Mouse (Mus musculus) gastrocnemius, postnatal 25 days (tissue): ENCODE measurements around the gene Ube2r2. TPM values are rescaled to one million over a fixed set of nuclear protein-coding genes. Genes with fewer than 3 reads are reported as not detected.

Experiments
- DNase-seq: peaks from one replicate; pipeline ENCODE4 v3.0.0; 2022
- total RNA-seq, 2 experiments: library from RNA; stranded (reverse); gene quantifications; 1 replicate in 1 of 2; 2 replicates in 1 of 2; pipeline ENCODE4 v1.2.3; 2021

The Ube2r2 gene
- total RNA-seq, 2 experiments from 2014 or later, result 105 to 110 TPM

GRCm38 (mm10) chr4:41179825-41180725 lies 44.5 kb downstream of the Ube2r2 start:
- DNase-seq, result no peak

- DNase-seq, result no peak
Measured at GRCm38 (mm10) chr4:41189809-41190208, 54.3 kb downstream of the Ube2r2 start.

GRCm38 (mm10) chr4:41192544-41193512 lies 57.3 kb downstream of the Ube2r2 start:
- no peak for DNase-seq

- DNase-seq, result no peak
Measured at GRCm38 (mm10) chr4:41195328-41195727, 59.8 kb downstream of the Ube2r2 start.

GRCm38 (mm10) chr4:41196861-41197610 lies 61.5 kb downstream of the Ube2r2 start:
- no peak for DNase-seq

GRCm38 (mm10) chr4:41202135-41202534 lies 66.6 kb downstream of the Ube2r2 start:
- no peak for DNase-seq

GRCm38 (mm10) chr4:41205751-41206150 lies 70.2 kb downstream of the Ube2r2 start:
- no peak for DNase-seq

- DNase-seq, result no peak
Measured at GRCm38 (mm10) chr4:41208050-41208449, 72.5 kb downstream of the Ube2r2 start.

- DNase-seq, result no peak
Measured at GRCm38 (mm10) chr4:41225412-41225811, 89.9 kb downstream of the Ube2r2 start.

GRCm38 (mm10) chr4:41226351-41226750 lies 90.8 kb downstream of the Ube2r2 start:
- no peak for DNase-seq

- no peak for DNase-seq
Measured at GRCm38 (mm10) chr4:41235621-41236020, 100.1 kb downstream of the Ube2r2 start.

- DNase-seq, result no peak
Measured at GRCm38 (mm10) chr4:41240916-41241315, 105.4 kb downstream of the Ube2r2 start.

Other genes starting within 250 kb of the Ube2r2 start
- gene Spink4, start 215.7 kb upstream of the Ube2r2 start, total RNA-seq, result not detected
- gene Bag1, start 187.4 kb upstream of the Ube2r2 start, total RNA-seq, result 100 to 1,000 TPM; 177 to 180 TPM
- 10 to 100 TPM; 20.4 to 24.0 TPM for gene Chmp5, start 187.3 kb upstream of the Ube2r2 start, total RNA-seq
- 10 to 100 TPM; 15.7 to 17.0 TPM for gene Nfx1, start 164.8 kb upstream of the Ube2r2 start, total RNA-seq
- 10 to 100 TPM; 12.6 to 13.5 TPM for gene Aqp7, start 87.6 kb upstream of the Ube2r2 start, total RNA-seq
- not detected for gene Aqp3, start 37.6 kb upstream of the Ube2r2 start, total RNA-seq
- 10 to 100 TPM; 13.4 to 13.5 TPM for gene Nol6, start 11.3 kb upstream of the Ube2r2 start, total RNA-seq
- gene Ubap2, start 139.4 kb downstream of the Ube2r2 start, total RNA-seq, result 10 to 100 TPM; 70.4 to 92.0 TPM
- gene Dcaf12, start 179.1 kb downstream of the Ube2r2 start, total RNA-seq, result 10 to 100 TPM; 25.9 to 26.6 TPM
- 10 to 100 TPM; 30.2 to 33.2 TPM for gene Ubap1, start 213.3 kb downstream of the Ube2r2 start, total RNA-seq